Mouse (Mus musculus) right cerebral cortex, postnatal 10 days (tissue): ENCODE data around the gene Egfl6.
"Not testable (repeated sequence)": the region's sequence is repeated elsewhere in the genome, so short reads cannot be mapped to it uniquely, and the experiment has no call there.

Experiments used
- DNase-seq, 2 experiments: peaks; one replicate each; pipeline ENCODE4 v3.0.0; 2021; ENCODE audit warnings: low spot score in 2 of 2

Egfl6 gene

DNA sequence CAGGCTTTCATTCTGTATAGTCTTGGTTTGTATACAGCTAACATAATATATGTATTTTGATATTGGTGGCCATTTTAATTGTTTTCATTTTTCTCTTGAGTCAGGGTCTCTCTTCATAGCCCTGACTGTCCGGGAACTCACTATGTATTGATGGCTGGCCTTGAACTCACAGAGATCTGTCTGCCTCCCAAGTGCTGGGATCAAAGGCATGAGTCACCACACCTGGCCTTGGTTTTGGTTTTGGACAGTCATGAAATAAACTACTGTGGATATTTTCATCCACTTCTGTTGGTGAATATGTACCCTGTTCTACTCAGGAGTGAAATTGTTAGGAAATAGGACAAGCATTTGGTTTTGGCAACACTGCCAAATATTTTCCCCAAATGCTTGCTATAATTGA lies 68.9 kb downstream of the Egfl6 start:
- DNase-seq: no peak

DNA sequence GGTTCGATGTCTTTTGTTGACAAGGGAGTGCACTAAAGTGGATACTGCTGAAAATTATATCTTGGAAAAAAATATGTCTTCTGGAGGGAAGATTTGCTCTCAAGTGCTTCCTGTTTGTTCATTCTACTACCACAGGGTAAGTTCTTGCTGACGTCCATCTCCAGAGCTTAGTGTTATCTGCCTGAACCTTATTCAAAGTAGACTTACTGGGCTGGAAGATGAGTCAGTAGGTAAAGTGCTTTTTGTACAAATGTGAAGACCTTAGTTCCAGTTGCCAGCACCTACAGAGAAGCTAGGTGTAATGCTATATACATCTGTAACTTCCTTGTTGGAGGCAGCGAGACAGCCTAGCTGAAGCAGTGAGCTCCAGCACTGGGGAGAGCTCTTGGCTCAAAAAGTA lies 69.6 kb downstream of the Egfl6 start:
- DNase-seq: no peak

DNA sequence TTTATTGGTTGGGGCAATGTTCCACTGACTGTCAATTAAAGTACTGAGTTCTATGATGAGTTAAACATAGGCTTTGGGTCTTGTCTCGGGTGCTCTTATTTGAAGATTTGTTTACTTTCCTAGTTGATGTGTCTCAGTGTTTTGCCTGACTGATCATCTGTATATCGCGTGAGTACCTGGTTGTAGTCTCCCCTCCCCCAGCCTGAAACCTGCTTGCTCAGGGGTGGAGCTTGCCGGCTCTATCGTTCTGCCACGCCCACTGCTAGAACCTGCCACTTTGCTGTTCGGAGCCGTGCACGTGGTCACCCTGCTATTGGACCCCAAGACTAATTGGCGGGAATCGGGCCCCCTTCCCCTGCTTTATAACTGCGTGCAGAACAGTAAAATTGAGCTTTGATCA lies 71.5 kb downstream of the Egfl6 start:
- not testable (repeated sequence) for DNase-seq

DNA sequence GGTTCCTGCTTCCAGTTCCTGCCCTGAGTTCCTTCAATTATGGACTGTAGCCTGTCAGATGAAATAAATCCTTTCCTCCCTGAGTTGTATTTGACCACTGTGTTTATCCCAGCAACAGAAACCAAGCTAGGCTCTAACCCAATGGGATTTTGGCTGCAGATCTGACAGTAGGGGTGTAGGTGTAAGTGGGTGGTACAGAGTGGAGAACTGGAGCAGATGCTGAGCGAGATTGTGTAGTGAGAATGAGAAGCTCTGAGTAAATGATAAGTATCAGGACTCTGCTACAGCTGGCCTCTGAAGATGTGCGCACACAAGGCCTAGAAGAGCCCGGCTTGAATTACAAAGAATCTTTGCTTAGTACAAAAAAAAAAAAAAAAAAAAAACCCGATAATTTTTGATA lies 73.4 kb downstream of the Egfl6 start:
- no peak for DNase-seq

DNA sequence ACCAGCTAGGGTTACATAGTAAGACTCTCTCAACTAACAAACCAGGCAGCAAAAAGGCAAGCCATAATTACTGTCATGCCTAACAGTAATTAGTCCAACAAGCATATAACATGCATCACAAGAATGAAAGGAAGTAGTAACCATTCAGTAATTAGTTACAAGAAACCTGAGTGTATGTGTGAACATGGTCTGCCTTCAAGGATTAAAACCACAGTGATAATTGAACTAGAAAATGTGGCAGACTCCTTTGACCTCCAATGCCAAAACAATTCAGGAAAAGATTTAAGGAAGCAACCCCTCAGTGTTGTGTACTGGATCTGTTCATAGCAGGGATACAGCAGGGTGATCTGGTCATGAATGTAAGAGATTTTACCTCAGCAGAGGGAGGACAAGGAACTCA lies 74.4 kb downstream of the Egfl6 start:
- DNase-seq: no peak

DNA sequence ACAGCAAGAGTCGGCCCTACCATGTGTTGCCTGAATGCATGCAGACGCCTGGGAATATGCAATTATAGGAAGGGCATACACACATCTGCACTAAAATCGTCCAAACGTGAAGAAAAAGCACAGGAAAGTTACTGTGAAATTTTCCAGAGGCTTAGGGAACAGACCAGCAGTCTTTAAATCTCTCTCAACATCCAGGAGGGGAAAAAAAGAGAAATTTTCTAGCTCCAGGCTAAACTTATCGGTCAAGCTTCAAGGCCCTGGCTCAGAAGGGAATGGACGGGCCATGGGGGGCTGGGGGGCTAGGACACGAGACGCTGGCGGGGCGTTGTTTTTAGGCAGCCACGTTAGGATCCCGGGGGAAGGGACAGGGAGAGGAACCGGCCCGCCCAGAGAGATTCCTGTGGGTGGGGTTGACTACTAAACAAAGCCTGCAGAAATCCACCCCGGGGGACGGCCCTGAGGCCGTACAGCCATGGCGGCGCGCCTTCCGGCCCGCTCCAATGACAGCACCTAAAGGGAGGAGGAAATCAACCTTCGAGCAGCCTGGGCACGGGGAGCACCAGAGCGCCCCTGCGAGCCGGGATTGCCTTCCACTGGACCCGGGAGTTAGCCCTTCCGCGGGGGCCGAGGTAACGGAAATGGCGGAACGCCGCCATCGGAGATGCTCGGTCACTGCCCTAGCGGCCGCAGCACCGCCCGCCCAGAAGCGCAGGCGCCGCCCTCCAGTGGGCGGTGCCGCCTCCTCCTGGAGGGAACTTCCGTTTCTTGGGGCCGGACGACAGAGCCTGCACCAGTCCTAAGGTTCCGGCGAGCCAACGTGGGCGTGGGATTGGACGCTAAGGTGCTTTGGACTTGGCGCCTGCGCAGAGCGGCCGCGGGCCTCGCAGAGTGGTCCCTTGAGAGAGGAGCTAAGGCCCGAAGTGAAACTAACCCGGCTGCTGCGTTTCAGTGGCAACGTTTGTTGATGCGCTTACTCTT lies 75.5 kb downstream of the Egfl6 start:
- DNase-seq: peak; percentile 95 to 96

DNA sequence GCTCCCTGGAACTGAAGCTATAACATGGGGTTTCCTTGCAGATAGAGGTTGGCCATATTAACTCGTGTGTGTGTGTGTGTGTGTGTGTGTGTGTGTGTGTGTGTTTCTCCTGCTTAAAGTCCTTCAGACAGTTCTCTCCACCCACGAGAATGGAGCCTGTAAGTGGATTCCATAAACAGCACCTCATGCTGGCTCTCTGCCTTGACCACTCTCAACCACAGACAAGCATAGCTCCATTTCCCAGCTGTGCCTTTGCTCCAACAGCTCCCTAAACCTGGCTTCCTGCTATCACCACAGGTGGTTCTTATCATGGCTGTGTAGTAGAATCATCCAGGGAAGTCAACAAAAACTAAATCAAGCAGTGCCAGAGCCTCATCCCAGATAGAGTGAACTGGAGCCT lies 81.1 kb downstream of the Egfl6 start:
- DNase-seq: no peak

DNA sequence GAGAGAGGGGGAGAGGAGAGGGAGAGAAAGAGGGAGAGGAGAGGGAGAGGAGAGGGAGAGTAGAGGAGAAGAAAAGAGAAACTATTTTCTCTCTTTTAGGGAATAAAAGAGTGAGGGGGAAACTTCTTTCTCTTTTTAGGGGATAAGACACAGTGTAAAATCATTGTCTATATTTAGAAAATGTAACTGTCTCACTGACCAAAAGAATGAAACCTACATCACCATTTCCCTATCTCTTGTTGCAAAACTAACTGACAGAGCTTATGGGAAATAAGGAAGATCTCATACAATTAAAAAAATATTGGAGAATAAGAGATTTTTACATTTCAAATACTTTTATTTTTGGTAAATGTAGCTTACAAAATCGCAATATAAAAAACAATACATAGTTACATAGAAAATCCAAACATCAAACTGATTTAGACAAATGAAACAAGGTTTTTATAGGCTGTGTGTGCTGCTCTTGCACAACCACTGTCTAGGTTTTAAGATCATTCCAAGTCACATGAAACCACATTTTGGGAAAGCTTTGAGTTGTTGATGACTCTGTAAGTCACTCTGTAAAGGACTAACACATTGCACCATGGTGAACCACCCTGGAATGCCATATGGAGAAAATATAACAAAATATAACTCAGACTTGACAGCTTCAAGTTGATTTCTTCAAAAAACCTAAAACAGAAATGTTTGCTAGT lies 85.9 kb downstream of the Egfl6 start:
- no peak for DNase-seq

DNA sequence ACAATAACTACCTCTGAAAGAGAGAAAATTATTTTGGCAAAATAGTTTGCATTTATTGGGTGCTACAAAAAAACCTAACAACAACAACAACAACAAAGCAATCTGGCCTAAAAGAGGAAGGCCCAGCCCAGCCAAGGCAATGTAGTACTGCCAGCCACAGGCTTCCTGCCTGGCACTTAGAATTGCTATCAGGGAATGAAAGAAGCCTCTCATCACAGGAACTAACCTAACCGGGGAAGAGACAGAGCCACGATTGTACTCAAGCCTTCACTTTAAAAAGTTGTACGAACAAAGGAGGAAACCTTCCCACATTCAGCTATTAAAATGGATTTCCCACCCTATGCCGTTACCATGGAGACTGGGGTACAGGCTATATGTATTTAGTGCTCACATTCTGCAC lies 87.7 kb downstream of the Egfl6 start:
- DNase-seq: peak; percentile 31 to 39

DNA sequence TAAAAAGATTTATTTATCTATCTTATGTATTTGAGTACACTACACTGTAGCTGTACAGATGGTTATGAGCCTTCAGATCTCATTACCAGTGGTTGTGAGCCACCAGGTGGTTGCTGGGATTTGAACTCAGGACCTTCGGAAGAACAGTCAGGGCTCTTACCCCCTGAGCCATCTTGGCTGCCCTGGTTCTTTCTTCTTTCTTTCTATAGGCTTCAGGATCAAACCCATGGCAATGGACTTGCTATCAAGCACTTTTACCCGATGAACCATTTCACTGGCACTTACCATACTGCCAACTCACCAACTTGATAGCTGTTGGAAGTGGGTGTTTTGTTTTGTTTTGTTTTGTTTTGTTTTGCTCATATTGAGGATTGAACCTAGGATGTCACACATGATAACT lies 90.5 kb downstream of the Egfl6 start:
- no peak for DNase-seq

DNA sequence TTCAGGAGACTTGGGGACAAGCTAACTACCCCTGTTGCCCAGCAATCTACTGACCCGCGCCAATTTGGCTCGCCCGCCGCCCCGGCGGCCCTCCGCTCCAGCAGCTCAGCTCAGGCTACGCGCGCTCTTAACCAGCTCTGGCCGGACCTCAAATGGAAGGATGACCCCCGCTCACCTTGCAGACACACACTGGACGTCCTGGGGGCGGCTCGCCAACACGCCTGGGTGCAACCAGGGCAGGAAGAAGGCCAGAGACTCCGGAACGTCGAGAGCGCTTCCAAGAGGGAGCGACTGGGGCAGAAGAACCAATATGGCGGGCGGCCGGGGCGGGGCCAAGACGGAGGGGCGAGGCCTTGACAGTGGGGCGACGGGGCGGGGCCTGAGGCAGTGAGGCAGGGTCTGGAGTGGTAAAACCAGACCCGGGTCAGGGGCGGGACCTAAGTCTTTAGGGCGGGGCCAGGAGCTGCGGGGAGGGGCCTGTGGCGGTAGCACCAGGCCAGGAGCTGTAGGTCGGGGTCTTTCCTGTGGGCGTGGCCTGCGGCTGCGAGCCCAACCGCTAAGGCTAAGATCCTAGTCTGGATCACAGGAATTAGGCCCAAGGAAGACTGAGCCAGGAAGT lies 106.0 kb downstream of the Egfl6 start, which contains the start of gene Rab9:
TSS of gene Rab9 (minus strand) at position 503 of the 619 bp plus-strand sequence.
- DNase-seq: peak; percentile 92

DNA sequence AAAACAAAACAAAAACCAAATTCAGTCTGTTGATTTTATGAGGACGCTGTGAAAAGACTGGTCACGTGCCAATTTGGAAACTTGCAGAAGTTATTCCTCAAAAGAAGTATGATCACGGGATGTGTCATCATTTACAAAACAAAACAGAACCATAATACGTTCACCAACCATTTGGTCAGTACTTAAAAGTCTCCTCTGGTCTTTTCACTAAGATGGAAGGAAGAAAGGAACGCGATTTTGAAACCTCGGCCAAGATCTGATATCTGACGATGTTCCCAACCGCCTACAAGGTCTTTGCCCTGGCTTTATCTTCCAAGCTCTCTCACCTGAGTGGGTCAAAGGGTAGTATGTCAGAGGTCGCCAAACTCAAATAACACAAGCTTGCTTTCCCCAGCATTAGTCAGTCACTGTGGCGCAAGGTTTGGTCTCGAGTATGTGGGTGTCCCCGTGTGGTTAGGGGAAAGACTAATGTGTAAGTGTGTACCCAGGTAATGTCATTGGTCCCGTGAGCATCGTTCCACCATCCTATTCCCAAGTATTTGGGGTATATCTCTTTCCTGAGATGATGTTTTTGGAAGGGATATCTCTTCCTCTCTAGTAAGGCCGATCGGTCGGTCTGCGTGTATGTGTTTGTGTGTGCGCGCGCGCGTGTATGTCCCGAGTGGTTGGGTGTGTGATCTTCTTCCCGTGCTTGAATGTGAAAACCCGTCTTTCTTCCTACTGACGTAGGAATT lies 106.7 kb downstream of the Egfl6 start:
- DNase-seq: peak; percentile 22

DNA sequence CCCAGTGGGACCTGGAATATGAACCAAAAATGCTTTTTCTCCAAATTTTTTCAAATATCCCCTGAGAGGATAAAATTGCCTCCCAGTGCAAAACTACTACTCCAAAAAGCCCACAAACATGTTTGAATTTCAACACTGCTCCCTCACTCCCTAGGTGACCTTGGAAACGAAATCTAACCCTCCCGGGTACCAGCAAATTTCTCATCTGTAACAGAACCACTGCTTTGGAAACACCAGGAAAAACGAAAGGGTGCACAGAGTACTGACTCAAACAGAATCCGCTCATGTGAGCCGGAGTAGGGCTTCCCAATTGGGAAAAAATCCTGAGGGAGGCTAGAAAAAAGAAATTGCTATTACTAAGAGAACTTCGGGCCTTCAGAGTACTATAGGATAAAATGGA lies 108.1 kb downstream of the Egfl6 start:
- no peak for DNase-seq
